Mouse (Mus musculus) adrenal gland, adult 8-10 months (tissue): Measurements from ENCODE around the gene Npy2r. TPM values are rescaled to one million over a fixed set of nuclear protein-coding genes. Genes with fewer than 3 reads are reported as not detected.
A peak's percentile ranks its signal among the peaks of the same experiment; 100 is the strongest.

ENCODE experiments used
- DNase-seq: peaks from one replicate; pipeline ENCODE4 v3.0.0; 2022
- total RNA-seq, 4 experiments: library from RNA; stranded (reverse); gene quantifications; 2 replicates each; pipeline ENCODE4 v1.2.4; 2022

The Npy2r gene
- total RNA-seq: 10 to 100 TPM; 11.5 to 20.9 (median 17.7) TPM

DNA sequence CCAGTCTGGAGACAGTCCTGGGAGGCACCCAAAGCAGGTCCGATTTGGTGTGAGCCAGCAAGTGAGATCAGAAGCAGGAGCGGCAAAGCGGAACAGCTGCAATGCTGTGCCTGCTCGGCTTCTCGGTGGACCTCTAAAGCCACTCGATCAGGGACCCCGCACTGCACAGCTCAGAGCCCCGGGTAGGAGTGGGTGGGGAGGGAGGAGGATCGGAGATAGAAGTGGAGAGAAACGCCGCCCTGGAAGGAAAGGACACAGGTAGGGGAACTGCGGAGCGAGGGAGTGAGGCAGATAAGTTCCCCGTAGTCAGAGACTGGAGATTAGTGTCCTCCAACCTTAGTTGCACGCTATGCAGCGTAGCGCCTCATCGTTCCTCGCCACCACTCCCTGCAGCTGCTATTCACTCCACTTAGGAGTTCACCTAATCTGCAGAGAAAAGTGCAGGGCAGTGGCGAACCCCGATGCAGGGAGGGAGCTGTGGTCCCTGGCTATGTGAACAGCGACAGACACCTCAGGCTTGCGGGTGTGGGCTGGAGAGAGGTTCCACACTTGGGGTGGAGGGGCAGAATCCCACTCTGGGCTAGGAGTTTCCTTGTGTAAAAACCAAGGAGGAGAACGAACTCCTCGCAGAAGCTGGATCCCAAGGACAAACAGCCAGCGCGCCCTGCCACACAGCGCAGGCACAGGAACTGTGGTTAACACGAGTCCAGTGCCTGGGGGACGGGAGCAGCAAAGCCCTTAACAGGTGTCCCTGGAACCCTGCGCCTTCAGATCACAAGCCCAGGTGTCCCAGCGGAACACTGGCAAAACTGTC lies at the start of gene Npy2r:
Npy2r (minus strand) TSS at position 177 of the 814 bp plus-strand sequence.
- DNase-seq: peak; percentile 28

DNA sequence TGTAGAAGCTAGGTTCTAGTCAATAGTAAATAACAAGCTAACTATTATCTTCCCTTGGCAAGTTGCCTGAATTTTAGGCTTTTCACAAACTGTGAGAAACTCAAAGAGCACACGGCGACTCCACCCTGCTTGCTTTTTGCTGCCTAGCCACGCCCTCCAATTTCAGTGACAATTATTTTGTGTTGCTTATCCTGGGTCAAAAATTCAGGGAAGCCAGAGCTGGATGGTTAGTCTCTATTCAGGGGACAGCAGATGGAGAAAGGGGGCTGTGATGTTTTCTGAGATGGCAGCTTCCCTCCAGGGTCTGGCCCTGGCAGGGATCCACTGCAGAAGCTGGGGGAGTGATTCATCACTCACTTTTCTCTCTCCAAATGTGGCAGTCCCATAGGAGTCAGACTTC lies 9.9 kb upstream of the Npy2r start:
- DNase-seq: no peak

GRCm38 (mm10) chr3:82556311-82556828 lies 8.5 kb upstream of the Npy2r start:
- no peak for DNase-seq

DNA sequence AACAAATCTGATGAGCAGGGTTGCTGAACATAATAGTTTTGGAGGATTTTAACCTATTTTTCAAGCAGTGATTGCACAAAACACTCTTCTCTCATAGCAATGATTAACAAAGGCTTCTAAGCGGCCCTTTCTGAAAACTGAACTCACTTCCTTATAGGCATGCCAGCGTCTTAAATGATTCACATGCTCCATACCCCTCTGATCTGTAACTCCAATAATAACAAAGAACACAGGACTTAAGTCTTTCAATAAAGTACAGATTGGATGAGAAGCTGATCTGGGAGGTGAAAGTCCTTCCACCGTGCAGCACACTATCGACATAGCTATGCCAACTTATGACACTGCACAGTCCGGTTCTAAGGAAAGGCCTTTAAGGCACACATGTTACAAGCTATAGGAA lies 2.0 kb upstream of the Npy2r start:
- DNase-seq: no peak

- no peak for DNase-seq
Observed at GRCm38 (mm10) chr3:82548753-82549152, 869 bp upstream of the Npy2r start.

- no peak for DNase-seq
Observed at GRCm38 (mm10) chr3:82541449-82541848, 6.4 kb downstream of the Npy2r start.

- DNase-seq: no peak
Observed at GRCm38 (mm10) chr3:82539951-82540350, 7.9 kb downstream of the Npy2r start.

DNA sequence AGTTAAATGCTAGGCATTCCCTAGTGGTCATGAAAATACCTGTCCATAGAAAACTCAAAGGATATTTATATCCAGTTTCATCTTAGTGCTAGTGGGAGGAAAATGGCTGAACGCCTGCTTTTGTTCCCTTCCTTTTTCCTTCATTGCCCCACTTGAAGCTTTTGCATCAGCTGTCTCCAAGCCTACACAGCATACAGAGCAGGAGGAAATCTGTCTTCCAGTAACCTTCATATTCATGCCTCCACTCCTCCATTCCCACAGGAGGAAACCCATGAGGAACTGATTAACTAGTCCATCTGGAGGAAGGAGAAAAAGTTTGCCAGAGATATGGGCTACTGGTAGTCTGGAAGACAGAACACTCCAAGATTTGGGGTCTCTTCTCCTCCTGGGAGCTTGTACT lies 23.1 kb downstream of the Npy2r start:
- DNase-seq: no peak

- DNase-seq: no peak
Observed at GRCm38 (mm10) chr3:82498006-82498405, 49.9 kb downstream of the Npy2r start.

Other genes with a start within 250 kb of the Npy2r start
- 1 to 10 TPM; 7.5 to 7.9 (median 7.7) TPM for gene Map9, start 190.0 kb downstream of the Npy2r start, total RNA-seq